Mouse (Mus musculus) C2C12 (cell line): ENCODE measurements around the gene Atxn1. TPM values are rescaled to one million over a fixed set of nuclear protein-coding genes. Genes with fewer than 3 reads are reported as not detected.

Experiments used
- H3K27me3 ChIP-seq: one replicate; pipeline ENCODE4 v1.6.1; 2011; ENCODE audit not compliant: control insufficient read depth, insufficient read depth, insufficient read length
- H3K36me3 ChIP-seq: one replicate; pipeline ENCODE4 v1.6.1; 2011; ENCODE audit not compliant: control insufficient read depth, insufficient read depth
- H3K4me3 ChIP-seq: one replicate; pipeline ENCODE4 v1.5.1; 2011; ENCODE audit warnings: mild to moderate bottlenecking, control low read depth; ENCODE audit not compliant: poor library complexity, insufficient read depth, severe bottlenecking
- H3K79me2 ChIP-seq: one replicate; pipeline ENCODE4 v1.6.1; 2011; ENCODE audit not compliant: control insufficient read depth, insufficient read depth
- H3K79me3 ChIP-seq: one replicate; pipeline ENCODE4 v1.6.1; 2011; ENCODE audit warnings: low read depth, control low read depth
- H3ac ChIP-seq: one replicate; pipeline ENCODE3; 2011; ENCODE audit warnings: low read depth; ENCODE audit not compliant: control insufficient read depth, insufficient read length
- CEBPB ChIP-seq: IDR thresholded peaks from one replicate; pipeline ENCODE4 v1.6.1; 2011; ENCODE audit warnings: low read depth, mild to moderate bottlenecking, control low read depth, moderate library complexity
- CTCF ChIP-seq: IDR thresholded peaks from one replicate; pipeline ENCODE4 v1.5.1; 2011; ENCODE audit not compliant: control insufficient read depth, insufficient read depth, insufficient read length
- FOSL1 ChIP-seq: IDR thresholded peaks from one replicate; pipeline ENCODE4 v1.8.0; 2011; ENCODE audit warnings: mild to moderate bottlenecking, low read length; ENCODE audit not compliant: poor library complexity, insufficient read depth, severe bottlenecking
- MAX ChIP-seq: IDR thresholded peaks from one replicate; pipeline ENCODE4 v1.6.1; 2011; ENCODE audit warnings: mild to moderate bottlenecking, control low read depth
- MYOD1 ChIP-seq: IDR thresholded peaks from one replicate; pipeline ENCODE4 v1.6.1; 2011; ENCODE audit warnings: low read depth; ENCODE audit not compliant: control insufficient read depth, insufficient read length
- MYOG ChIP-seq: IDR thresholded peaks from one replicate; pipeline ENCODE4 v1.6.1; 2011; ENCODE audit not compliant: control insufficient read depth, insufficient read length; ENCODE audit errors: extremely low read depth
- USF1 ChIP-seq: IDR thresholded peaks from one replicate; pipeline ENCODE4 v1.6.1; 2011; ENCODE audit warnings: low read depth, mild to moderate bottlenecking, control low read depth, moderate library complexity
- polyA plus RNA-seq: library from polyadenylated mRNA; unstranded; fragments of >200 nt; fragmentation: generic; extraction: Trizol; gene quantifications from one replicate; pipeline ENCODE4 v1.2.1, GENCODE M21; 2012; ENCODE audit warnings: missing spikeins

Atxn1 gene
- polyA plus RNA-seq, 1 experiment = 3.0 TPM

DNA sequence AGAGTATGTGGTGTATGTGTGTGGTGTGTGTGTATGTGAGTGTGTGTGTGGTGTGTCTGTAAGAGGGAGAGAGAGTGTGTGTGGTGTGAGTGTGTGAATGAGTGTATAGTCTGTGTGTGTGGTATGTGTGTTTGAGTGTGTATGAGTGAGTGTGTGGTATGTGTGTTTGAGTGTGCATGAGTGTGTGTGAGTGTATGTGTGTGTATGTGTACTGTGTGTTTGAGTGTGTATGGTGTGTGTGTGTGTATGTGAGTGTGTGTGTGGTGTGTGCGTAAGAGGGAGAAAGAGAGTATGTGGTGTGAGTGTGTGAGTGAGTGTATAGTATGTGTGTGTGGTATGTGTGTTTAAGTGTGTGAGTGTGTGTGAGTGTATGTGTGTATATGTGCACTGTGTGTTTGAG is 41.7 kb downstream of the Atxn1 start:
- no peak for TF ChIP-seq CEBPB
- Histone ChIP-seq H3K4me3 (no peak overlapping the region), H3K36me3 (peaks cover 10% of the 10 kb centered on the region), H3K79me2 (peaks cover 34% of the 10 kb centered on the region), H3K27me3 (no peaks in the 10 kb centered on the region), H3ac (no peak overlapping the region), H3K79me3 (peaks cover 8% of the 10 kb centered on the region)

GRCm38 (mm10) chr13:45922467-45922866 is 42.3 kb downstream of the Atxn1 start:
- no peaks in the 10 kb centered on the region for H3K27me3 ChIP-seq
- no peak overlapping the region for H3K4me3 ChIP-seq
- H3K36me3 ChIP-seq = peaks cover 11% of the 10 kb centered on the region
- TF ChIP-seq MAX = no peak
- no peak for TF ChIP-seq CTCF
- TF ChIP-seq FOSL1 = no peak
- no peak for TF ChIP-seq MYOG
- TF ChIP-seq CEBPB = no peak
- no peak for TF ChIP-seq MYOD1
- TF ChIP-seq USF1 = no peak
- H3ac ChIP-seq = no peak overlapping the region
- peaks cover 9% of the 10 kb centered on the region for H3K79me3 ChIP-seq
- peaks cover 36% of the 10 kb centered on the region for H3K79me2 ChIP-seq

DNA sequence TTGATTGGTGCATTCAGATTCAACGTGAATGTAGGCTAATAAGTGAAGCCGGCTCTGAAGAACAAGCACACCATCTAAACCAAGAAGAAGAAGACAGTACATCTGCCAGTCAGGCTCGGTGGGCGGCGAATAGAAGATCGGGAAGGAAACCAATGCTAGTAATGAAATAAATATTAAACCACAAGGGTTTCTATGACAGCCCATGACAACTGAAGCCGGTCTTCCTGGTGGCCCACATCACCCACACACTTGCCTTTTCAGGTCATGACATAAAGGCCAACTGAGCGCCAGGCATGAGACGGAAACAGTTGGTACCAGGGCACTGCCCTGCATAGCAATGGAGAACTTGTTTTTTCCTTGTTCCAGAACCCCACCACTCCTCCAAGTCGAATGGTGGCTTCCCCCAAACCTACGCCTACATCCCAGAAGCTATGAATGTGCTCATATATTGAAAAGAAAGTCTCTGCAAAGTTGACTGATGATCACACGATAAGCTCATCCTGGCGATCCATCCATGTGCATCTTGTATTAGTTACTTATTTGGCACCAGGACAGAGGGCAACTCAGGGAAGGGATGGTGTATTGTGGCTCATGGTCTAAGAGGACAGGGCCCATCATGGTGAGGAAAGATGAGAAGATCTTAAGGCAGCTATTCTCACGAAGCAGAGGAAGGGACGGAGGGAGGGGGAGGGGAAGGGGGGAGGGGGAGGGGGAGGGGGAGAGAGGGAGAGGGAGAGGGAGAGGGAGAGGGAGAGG is 45.7 kb downstream of the Atxn1 start:
- no peak overlapping the region for H3ac ChIP-seq
- peaks cover 65% of the 10 kb centered on the region for H3K79me2 ChIP-seq
- H3K27me3 ChIP-seq = no peaks in the 10 kb centered on the region
- no peak overlapping the region for H3K4me3 ChIP-seq
- peaks cover 5% of the 10 kb centered on the region for H3K36me3 ChIP-seq
- peaks cover 13% of the 10 kb centered on the region for H3K79me3 ChIP-seq
- TF ChIP-seq FOSL1 = no peak
- no peak for TF ChIP-seq CEBPB
- no peak for TF ChIP-seq MYOD1
- TF ChIP-seq MAX = no peak
- no peak for TF ChIP-seq MYOG
- no peak for TF ChIP-seq USF1
- no peak for TF ChIP-seq CTCF

DNA sequence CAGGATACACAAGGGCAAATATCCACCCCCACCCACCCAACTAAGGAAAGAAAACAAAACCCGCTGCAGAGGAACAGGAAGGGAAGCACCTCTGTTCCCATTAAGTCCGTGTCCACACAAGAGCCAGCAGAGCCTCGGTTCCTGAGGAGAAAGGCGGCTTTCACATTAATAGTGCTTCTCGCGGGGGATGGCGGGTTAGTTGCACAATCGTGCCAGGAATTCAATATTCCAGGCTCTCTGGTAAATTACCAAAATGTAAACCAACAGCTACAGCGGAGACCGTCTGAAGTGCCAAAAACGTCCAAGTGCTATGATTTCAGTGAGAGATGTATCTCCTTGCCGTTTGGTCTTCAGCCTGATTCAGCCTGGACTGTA is 46.8 kb downstream of the Atxn1 start:
- Histone ChIP-seq H3ac (no peak overlapping the region), H3K27me3 (no peaks in the 10 kb centered on the region), H3K4me3 (no peak overlapping the region), H3K79me3 (peaks cover 13% of the 10 kb centered on the region), H3K36me3 (peaks cover 7% of the 10 kb centered on the region), H3K79me2 (peaks cover 63% of the 10 kb centered on the region)
- TF ChIP-seq MYOD1 (no peak), USF1 (no peak), CTCF (no peak), CEBPB (no peak), MAX (no peak), FOSL1 (no peak), MYOG (no peak)

DNA sequence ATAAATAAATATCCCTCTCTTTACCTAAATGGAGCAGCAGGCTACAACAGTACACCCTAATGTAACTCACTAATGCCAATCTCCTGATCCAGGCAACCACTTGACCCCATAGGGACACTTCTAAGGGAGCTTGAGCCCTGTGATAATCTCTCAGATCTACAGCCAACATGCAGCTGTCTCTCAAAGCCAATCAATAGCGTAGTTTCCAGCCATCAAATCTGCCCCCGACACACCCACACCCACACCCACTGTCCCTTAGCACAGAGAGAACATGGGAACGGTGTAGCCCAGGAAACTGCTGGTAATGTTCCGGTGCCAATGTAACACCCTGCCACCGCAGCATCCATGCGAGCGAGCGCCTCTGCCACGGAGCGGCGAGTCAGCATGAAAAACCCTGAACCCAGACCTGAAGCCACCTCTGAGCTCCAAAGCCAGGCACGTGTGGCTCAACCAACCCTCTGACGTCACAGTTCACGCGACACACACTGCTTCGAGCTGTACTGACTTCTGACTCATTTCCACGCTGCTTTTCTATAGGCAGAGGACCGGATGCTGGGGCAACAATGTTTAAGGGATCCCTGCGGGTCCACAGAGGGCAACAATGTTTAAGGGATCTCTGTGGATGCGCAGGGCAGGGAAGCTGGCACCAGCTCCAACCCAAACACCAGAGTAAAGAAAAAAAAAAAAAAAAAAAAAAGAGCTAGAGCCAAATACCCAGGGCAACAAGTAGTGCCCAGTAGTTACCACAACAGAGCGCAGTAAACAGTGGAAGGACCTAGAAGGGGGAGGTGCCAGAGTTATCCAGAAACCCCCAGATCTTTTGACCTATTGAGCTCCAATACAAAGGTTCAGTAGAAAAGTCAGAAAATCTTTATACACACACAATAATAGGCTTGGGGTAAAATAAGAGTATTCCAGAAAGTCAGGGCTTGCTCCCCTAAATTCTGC is 47.5 kb downstream of the Atxn1 start:
- no peak overlapping the region for H3ac ChIP-seq
- no peak overlapping the region for H3K4me3 ChIP-seq
- TF ChIP-seq CTCF (no peak), MAX (no peak), CEBPB (no peak), USF1 (no peak), MYOD1 (no peak), FOSL1 (no peak)
- H3K36me3 ChIP-seq = peaks cover 9% of the 10 kb centered on the region
- H3K79me2 ChIP-seq = peaks cover 62% of the 10 kb centered on the region
- H3K79me3 ChIP-seq = peaks cover 13% of the 10 kb centered on the region
- H3K27me3 ChIP-seq = no peaks in the 10 kb centered on the region

- peaks cover 11% of the 10 kb centered on the region for H3K79me3 ChIP-seq
- no peak overlapping the region for H3K4me3 ChIP-seq
- H3K36me3 ChIP-seq = peaks cover 9% of the 10 kb centered on the region
- H3K27me3 ChIP-seq = no peaks in the 10 kb centered on the region
- H3K79me2 ChIP-seq = peaks cover 62% of the 10 kb centered on the region
- TF ChIP-seq MYOG (no peak), CEBPB (no peak), USF1 (no peak), MYOD1 (no peak), FOSL1 (no peak), CTCF (no peak), MAX (no peak)
- no peak overlapping the region for H3ac ChIP-seq
These were observed 48.9 kb downstream of the Atxn1 start for GRCm38 (mm10) chr13:45915921-45916320.
